Mouse (Mus musculus) C2C12 (cell line): ENCODE results near the gene Cbfb. TPM values are rescaled to one million over a fixed set of nuclear protein-coding genes. Genes with fewer than 3 reads are reported as not detected.

Experiments
- H3K27me3 ChIP-seq: one replicate; pipeline ENCODE4 v1.6.1; 2011; ENCODE audit not compliant: control insufficient read depth, insufficient read depth, insufficient read length
- H3K36me3 ChIP-seq: one replicate; pipeline ENCODE4 v1.6.1; 2011; ENCODE audit not compliant: control insufficient read depth, insufficient read depth
- H3K4me3 ChIP-seq: one replicate; pipeline ENCODE4 v1.5.1; 2011; ENCODE audit warnings: mild to moderate bottlenecking, control low read depth; ENCODE audit not compliant: poor library complexity, insufficient read depth, severe bottlenecking
- H3K79me2 ChIP-seq: one replicate; pipeline ENCODE4 v1.6.1; 2011; ENCODE audit not compliant: control insufficient read depth, insufficient read depth
- H3K79me3 ChIP-seq: one replicate; pipeline ENCODE4 v1.6.1; 2011; ENCODE audit warnings: low read depth, control low read depth
- H3ac ChIP-seq: one replicate; pipeline ENCODE3; 2011; ENCODE audit warnings: low read depth; ENCODE audit not compliant: control insufficient read depth, insufficient read length
- CEBPB ChIP-seq: IDR thresholded peaks from one replicate; pipeline ENCODE4 v1.6.1; 2011; ENCODE audit warnings: low read depth, mild to moderate bottlenecking, control low read depth, moderate library complexity
- CTCF ChIP-seq: IDR thresholded peaks from one replicate; pipeline ENCODE4 v1.5.1; 2011; ENCODE audit not compliant: control insufficient read depth, insufficient read depth, insufficient read length
- FOSL1 ChIP-seq: IDR thresholded peaks from one replicate; pipeline ENCODE4 v1.8.0; 2011; ENCODE audit warnings: mild to moderate bottlenecking, low read length; ENCODE audit not compliant: poor library complexity, insufficient read depth, severe bottlenecking
- MAX ChIP-seq: IDR thresholded peaks from one replicate; pipeline ENCODE4 v1.6.1; 2011; ENCODE audit warnings: mild to moderate bottlenecking, control low read depth
- MYOD1 ChIP-seq: IDR thresholded peaks from one replicate; pipeline ENCODE4 v1.6.1; 2011; ENCODE audit warnings: low read depth; ENCODE audit not compliant: control insufficient read depth, insufficient read length
- MYOG ChIP-seq: IDR thresholded peaks from one replicate; pipeline ENCODE4 v1.6.1; 2011; ENCODE audit not compliant: control insufficient read depth, insufficient read length; ENCODE audit errors: extremely low read depth
- USF1 ChIP-seq: IDR thresholded peaks from one replicate; pipeline ENCODE4 v1.6.1; 2011; ENCODE audit warnings: low read depth, mild to moderate bottlenecking, control low read depth, moderate library complexity
- polyA plus RNA-seq: library from polyadenylated mRNA; unstranded; fragments of >200 nt; fragmentation: generic; extraction: Trizol; gene quantifications from one replicate; pipeline ENCODE4 v1.2.1, GENCODE M21; 2012; ENCODE audit warnings: missing spikeins

Gene Cbfb
- polyA plus RNA-seq, 1 experiment: 39.9 TPM

DNA sequence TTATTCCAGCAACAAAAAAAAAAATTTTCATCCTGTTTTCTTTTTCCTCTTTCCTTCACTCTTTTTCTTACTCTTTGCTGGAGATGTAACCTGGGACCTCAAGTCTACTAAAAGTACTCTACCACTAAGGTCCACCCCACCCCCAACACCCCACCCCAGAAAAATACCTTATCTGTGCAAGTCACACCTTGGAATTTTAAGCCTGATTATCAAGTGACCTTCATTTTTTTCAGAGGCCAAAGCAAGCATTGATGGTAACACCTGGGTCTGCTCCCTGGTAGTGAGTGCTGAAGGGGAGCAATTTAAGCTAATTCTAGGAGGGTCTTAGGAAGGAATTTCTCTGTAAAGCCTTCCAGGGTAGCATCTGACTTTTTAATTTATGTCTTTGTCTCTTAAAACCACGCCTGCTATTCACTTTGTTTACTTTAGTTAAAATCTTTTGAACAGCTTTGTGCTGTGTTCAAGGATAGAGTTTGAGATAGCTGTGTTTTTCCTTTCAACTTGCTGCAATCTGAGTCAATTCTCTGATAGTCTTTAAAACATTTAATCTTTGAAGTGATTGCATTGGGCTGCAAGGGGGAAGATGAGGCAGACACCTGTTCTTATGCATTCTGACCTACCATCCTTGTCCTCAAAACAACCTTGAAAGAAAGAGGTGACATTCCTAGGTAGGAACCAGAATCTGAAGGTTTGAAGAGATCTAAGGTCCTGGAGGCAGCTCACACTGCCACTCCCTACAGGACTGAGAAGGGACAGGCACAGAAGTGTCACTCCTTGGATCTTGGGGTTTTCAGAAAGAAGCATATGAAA lies 62.9 kb downstream of the Cbfb start:
- Histone ChIP-seq H3K79me3 (peaks cover 12% of the 10 kb centered on the region), H3K27me3 (no peaks in the 10 kb centered on the region), H3ac (no peak overlapping the region), H3K36me3 (peaks cover 28% of the 10 kb centered on the region), H3K79me2 (peaks cover 27% of the 10 kb centered on the region), H3K4me3 (no peak overlapping the region)
- no peak for TF ChIP-seq MYOD1
- TF ChIP-seq MAX: no peak
- no peak for TF ChIP-seq USF1
- no peak for TF ChIP-seq MYOG
- no peak for TF ChIP-seq CTCF
- TF ChIP-seq CEBPB: no peak
- TF ChIP-seq FOSL1: no peak

DNA sequence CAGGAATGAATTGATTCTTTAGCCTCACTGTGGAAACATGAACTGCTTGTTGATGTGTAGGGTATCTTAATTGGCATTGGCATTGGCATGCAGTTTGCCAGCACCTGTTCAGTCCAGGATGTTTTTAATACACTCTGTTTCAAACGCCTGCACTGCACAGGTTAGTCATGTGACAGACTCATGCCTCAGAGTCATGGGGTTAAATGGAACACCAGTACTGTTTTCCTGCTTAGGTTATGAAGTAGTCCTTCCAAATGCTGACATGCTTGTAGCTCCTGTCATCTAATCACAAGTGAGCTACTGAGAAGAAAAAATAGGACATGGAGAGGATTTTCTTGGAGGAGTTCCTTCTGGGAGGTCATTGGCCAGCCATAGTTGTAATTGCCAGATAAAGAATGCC lies 64.7 kb downstream of the Cbfb start:
- TF ChIP-seq USF1 (no peak), MAX (no peak), MYOD1 (no peak), FOSL1 (no peak), CTCF (no peak), MYOG (no peak), CEBPB (no peak)
- H3K27me3 ChIP-seq: no peaks in the 10 kb centered on the region
- H3K4me3 ChIP-seq: no peak overlapping the region
- H3K79me3 ChIP-seq: peaks cover 3% of the 10 kb centered on the region
- H3K36me3 ChIP-seq: peaks cover 38% of the 10 kb centered on the region
- H3K79me2 ChIP-seq: peaks cover 9% of the 10 kb centered on the region
- no peak overlapping the region for H3ac ChIP-seq

DNA sequence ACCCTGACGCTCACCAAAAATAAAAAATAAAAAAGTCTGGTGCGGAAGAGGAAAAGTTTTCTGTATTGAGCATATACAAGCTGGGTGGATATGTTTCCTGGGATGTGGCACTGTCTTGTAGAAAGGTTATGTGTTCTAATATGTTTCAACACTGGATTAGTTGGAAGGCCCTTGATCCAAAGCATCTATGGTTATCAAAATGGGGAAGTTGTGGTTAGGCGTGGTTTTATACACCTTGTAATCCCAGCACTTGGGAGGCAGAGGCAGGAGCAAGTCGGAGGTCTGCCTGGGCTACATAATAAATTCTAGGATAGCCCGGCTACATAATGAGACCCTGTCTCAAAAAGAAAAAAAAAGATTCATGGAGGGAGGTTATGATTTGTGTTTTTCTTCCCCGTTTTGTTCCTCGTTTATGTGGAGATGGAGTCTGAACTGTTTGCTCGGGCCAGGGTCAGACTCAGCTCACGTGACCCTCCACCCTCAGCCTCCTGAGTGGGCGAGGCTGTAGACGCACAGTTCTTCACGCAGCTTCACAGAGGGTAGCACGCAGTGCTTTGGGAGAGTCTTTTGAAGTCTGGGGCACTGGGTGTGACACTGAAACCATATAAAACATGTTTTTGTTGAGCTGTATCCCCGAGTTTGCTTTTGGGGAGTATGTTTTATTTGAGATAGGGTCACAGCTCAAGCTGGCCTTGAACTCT lies 67.1 kb downstream of the Cbfb start:
- no peak overlapping the region for H3ac ChIP-seq
- H3K27me3 ChIP-seq: no peaks in the 10 kb centered on the region
- no peaks in the 10 kb centered on the region for H3K79me3 ChIP-seq
- no peaks in the 10 kb centered on the region for H3K79me2 ChIP-seq
- H3K36me3 ChIP-seq: peaks cover 48% of the 10 kb centered on the region
- TF ChIP-seq CTCF: no peak
- H3K4me3 ChIP-seq: no peak overlapping the region

DNA sequence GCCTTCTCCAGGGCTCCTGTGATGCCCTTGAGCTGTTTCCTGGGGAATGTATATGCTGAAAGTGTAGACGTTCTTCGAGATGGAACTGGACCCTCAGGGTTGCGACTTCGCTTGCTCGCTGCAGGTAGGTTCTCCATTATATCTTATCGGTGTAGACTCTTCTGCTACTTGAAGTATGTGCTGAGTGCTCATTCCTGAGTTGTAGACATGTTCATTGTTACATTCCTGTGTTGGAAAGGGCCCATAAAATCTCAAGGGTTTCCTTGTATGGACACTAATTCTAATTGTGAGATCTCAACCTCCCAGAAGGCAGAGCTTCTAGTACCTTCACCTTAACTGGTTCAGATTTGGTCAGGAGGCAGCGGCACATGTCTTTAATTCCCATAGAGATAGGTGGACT lies 70.5 kb downstream of the Cbfb start:
- Histone ChIP-seq H3K79me3 (no peaks in the 10 kb centered on the region), H3K36me3 (peaks cover 34% of the 10 kb centered on the region), H3ac (no peak overlapping the region), H3K4me3 (no peak overlapping the region), H3K27me3 (no peaks in the 10 kb centered on the region), H3K79me2 (no peaks in the 10 kb centered on the region)
- TF ChIP-seq CEBPB: no peak
- TF ChIP-seq MAX: no peak
- no peak for TF ChIP-seq CTCF
- TF ChIP-seq MYOG: no peak
- TF ChIP-seq MYOD1: no peak
- no peak for TF ChIP-seq USF1
- TF ChIP-seq FOSL1: no peak

DNA sequence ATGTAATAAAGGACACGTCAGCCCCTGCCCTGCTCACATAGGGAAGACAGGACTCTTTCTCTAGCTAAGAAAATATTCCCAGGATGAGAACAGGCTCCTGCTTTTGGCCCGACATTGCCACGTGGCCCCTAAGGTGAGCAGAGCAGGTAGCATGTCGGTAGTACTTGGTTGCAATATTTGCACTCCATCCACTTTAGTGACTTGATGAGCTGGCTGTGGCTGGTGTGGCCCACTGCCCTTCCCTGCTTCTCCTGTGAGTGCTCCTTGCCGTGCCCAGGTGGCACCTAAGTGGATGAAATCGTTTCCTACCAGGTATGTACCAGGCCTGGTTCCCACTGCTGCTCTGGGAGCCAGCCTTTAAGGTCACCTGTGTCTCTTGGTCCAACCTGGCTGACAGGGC lies 81.5 kb downstream of the Cbfb start:
- Histone ChIP-seq H3K27me3 (no peaks in the 10 kb centered on the region), H3K79me3 (no peaks in the 10 kb centered on the region), H3K4me3 (no peak overlapping the region), H3K36me3 (peaks cover 39% of the 10 kb centered on the region), H3ac (no peak overlapping the region), H3K79me2 (no peaks in the 10 kb centered on the region)
- no peak for TF ChIP-seq CEBPB
- TF ChIP-seq FOSL1: no peak
- TF ChIP-seq USF1: no peak
- TF ChIP-seq MYOD1: no peak
- TF ChIP-seq MYOG: no peak
- no peak for TF ChIP-seq MAX
- no peak for TF ChIP-seq CTCF
